Mouse (Mus musculus) hindbrain, embryonic 15.5 days (tissue): ENCODE measurements around the gene Slc9a6. TPM values are rescaled to one million over a fixed set of nuclear protein-coding genes. Genes with fewer than 3 reads are reported as not detected.

ENCODE experiments used
- ATAC-seq: fragments of 200-750 bp; cut with Nextera tagmentation; 2 replicates; pipeline ENCODE4 v1.8.0; 2017; ENCODE audit warnings: low read depth, moderate number of reproducible peaks, moderate TSS enrichment; ENCODE audit not compliant: low FRiP score
- H3K27ac ChIP-seq: fragments of 300-500 bp; sonication (generic); replicated peaks from 2 replicates; pipeline ENCODE4 v1.5.1; 2015; ENCODE audit warnings: mild to moderate bottlenecking, inconsistent platforms
- H3K27me3 ChIP-seq: fragments of 300-500 bp; sonication (generic); 2 replicates; pipeline ENCODE4 v1.6.1; 2015; ENCODE audit warnings: control low read depth, inconsistent platforms
- H3K36me3 ChIP-seq: fragments of 300-500 bp; sonication (generic); 2 replicates; pipeline ENCODE4 v1.6.1; 2015; ENCODE audit warnings: control low read depth, inconsistent platforms
- H3K4me1 ChIP-seq: fragments of 300-500 bp; sonication (generic); replicated peaks from 2 replicates; pipeline ENCODE4 v1.6.1; 2015; ENCODE audit warnings: control low read depth, inconsistent platforms
- H3K4me2 ChIP-seq: fragments of 300-500 bp; sonication (generic); 2 replicates; pipeline ENCODE4 v1.6.1; 2015; ENCODE audit warnings: moderate library complexity, mild to moderate bottlenecking, inconsistent platforms
- H3K4me3 ChIP-seq: fragments of 300-500 bp; sonication (generic); 2 replicates; pipeline ENCODE4 v1.5.1; 2015; ENCODE audit warnings: mild to moderate bottlenecking, inconsistent platforms
- H3K9ac ChIP-seq: fragments of 300-500 bp; sonication (generic); 2 replicates; pipeline ENCODE4 v1.6.1; 2015; ENCODE audit warnings: inconsistent platforms
- H3K9me3 ChIP-seq: fragments of 300-500 bp; sonication (generic); 2 replicates; pipeline ENCODE4 v1.6.1; 2016; ENCODE audit warnings: control low read depth, inconsistent platforms
- WGBS: fragments of 180-500 bp; shearing (Covaris S2); methylation state at CpG from one replicate; pipeline ENCODE4 v1.1.7; 2015; 5-methylcytosine and 5-hydroxymethylcytosine counted together
- polyA plus RNA-seq: library from polyadenylated mRNA; unstranded; fragments of >200 nt; fragmentation: Nextera tagmentation; extraction: Ambion mirVana; gene quantifications from 2 replicates; pipeline ENCODE4 v1.2.1, GENCODE M21; 2015

The Slc9a6 gene
- polyA plus RNA-seq, 1 experiment from 2014 or later: 67.9 TPM

DNA sequence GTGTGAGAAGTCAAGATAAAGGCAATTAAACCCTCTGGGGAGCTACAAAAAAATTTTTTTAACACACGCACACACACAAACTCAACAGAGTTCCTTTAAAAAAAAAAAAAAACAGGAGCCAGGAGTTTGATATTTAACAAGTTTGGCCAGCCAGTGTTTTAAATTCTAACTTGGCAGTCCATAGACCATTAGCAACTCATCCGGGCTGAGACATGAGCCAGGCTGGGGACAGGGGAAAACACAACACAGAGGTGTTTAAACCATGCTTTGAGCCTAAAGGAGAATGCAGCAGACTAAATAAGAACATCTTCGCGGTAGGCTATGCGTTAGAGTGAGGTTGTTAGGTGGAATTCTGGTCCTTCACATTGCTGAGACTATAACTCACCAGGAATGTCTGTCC is 58.5 kb downstream of the Slc9a6 start:
- H3K4me3 ChIP-seq: no peak overlapping the region
- H3K9ac ChIP-seq: no peak overlapping the region
- no peak overlapping the region for H3K4me2 ChIP-seq
- H3K36me3 ChIP-seq: no peaks in the 10 kb centered on the region
- no peaks in the 10 kb centered on the region for H3K4me1 ChIP-seq
- H3K27me3 ChIP-seq: no peaks in the 10 kb centered on the region
- ATAC-seq: no peak
- H3K27ac ChIP-seq: no peak overlapping the region
- WGBS: 88% methylated on average over 5 of the region's 5 CpGs
- no peaks in the 10 kb centered on the region for H3K9me3 ChIP-seq

GRCm38 (mm10) chrX:56668501-56668900 is 58.9 kb downstream of the Slc9a6 start:
- 90% methylated on average over 3 of the region's 3 CpGs for WGBS
- H3K27ac ChIP-seq: no peak overlapping the region
- ATAC-seq: no peak

DNA sequence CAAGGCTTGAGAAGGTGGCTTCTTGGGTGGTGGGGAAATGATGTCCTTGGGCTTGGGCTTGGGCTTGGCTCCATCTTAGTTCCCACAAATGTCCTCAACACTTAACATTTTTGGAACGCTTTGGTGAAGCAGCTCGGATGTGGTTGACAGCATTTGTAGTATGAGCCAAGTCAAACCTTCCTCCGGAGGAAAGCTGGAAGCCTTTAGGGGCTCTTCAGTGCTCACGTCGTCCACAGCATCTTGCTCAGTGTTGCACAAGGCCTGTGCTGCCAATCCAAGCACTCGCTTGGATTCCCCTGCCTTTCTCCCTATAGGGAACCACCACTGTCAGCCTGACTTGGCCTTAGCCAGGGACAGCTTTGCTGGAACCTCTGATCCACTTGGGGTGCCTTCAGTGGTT is 66.0 kb downstream of the Slc9a6 start:
- Histone ChIP-seq H3K4me3 (no peak overlapping the region), H3K4me2 (no peak overlapping the region), H3K9ac (no peak overlapping the region), H3K36me3 (no peaks in the 10 kb centered on the region), H3K9me3 (no peaks in the 10 kb centered on the region), H3K4me1 (no peaks in the 10 kb centered on the region), H3K27me3 (no peaks in the 10 kb centered on the region), H3K27ac (no peak overlapping the region)
- 82% methylated on average over 6 of the region's 6 CpGs for WGBS
- ATAC-seq: no peak

More at GRCm38 (mm10) chrX:56668501-56668900, 58.9 kb downstream of the Slc9a6 start:
- Histone ChIP-seq H3K4me2 (no peak overlapping the region), H3K4me1 (no peaks in the 10 kb centered on the region), H3K36me3 (no peaks in the 10 kb centered on the region), H3K4me3 (no peak overlapping the region), H3K9ac (no peak overlapping the region), H3K27me3 (no peaks in the 10 kb centered on the region), H3K9me3 (no peaks in the 10 kb centered on the region)

- Histone ChIP-seq H3K4me3 (no peak overlapping the region), H3K27ac (no peak overlapping the region), H3K27me3 (no peaks in the 10 kb centered on the region), H3K9ac (no peak overlapping the region), H3K36me3 (no peaks in the 10 kb centered on the region), H3K9me3 (no peaks in the 10 kb centered on the region), H3K4me1 (no peaks in the 10 kb centered on the region), H3K4me2 (no peak overlapping the region)
- 79% methylated on average over 6 of the region's 6 CpGs for WGBS
- no peak for ATAC-seq
Observed at GRCm38 (mm10) chrX:56677736-56678135, 68.2 kb downstream of the Slc9a6 start.

DNA sequence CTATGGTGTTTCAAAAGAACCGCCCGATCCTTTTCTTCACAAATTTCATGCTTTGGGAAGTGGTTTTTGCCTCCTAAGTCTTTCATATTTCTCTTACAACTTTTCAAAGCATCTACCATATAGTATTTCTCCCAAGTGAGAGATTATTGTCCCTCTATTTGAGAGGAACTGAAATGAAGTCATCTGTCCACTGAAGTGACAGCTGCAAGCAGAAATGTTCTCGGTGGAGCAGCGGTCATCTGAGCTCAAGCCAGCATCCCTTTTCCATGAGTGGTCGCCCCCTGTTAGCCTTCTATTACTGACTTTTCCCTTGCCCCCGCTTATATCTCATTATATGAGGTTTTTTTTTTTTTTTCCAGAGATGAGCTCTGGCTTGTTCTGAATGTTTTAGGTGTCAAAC is 69.5 kb downstream of the Slc9a6 start:
- ATAC-seq: no peak
- 76% methylated on average over 6 of the region's 6 CpGs for WGBS

DNA sequence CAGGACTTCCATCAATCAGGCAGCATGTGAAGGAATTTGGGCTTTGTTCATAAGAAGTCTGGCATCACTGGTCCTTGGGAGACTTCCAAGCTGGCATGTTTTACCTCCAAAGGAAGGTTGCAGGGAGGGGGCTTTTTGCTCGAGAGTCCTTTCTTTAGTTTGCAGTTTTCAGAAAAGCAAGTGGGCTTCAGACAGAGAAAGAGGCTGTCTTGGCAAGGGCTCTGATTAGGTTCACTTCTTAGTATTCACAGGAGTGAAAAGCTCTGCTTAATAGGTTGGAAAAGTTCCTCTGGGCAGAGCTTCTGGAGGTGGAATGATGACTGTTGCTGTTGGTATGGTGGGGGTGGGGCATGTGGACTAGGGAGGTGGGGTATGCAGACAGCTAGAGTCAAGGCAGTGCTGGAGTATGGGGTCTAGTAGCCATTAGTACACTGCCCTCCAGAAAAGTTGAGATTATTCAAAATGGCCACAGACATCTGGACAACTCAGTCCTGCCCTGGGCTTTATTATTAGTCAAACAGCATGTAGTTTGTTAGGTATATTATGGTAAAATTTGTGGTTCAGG is 72.7 kb downstream of the Slc9a6 start:
- peak; percentile 54; the same call in 1 of the 2 replicates for ATAC-seq
- no peak overlapping the region for H3K4me2 ChIP-seq
- H3K9ac ChIP-seq: no peak overlapping the region
- H3K9me3 ChIP-seq: no peaks in the 10 kb centered on the region
- 33% methylated on average over 1 of the region's 1 CpGs for WGBS
- H3K27me3 ChIP-seq: no peaks in the 10 kb centered on the region
- H3K4me3 ChIP-seq: no peak overlapping the region
- no peaks in the 10 kb centered on the region for H3K4me1 ChIP-seq
- H3K36me3 ChIP-seq: no peaks in the 10 kb centered on the region
- H3K27ac ChIP-seq: no peak overlapping the region

More for the DNA sequence above, 69.5 kb downstream of the Slc9a6 start:
- no peaks in the 10 kb centered on the region for H3K36me3 ChIP-seq
- no peaks in the 10 kb centered on the region for H3K9me3 ChIP-seq
- H3K27me3 ChIP-seq: no peaks in the 10 kb centered on the region
- no peak overlapping the region for H3K4me3 ChIP-seq
- no peak overlapping the region for H3K9ac ChIP-seq
- H3K4me2 ChIP-seq: no peak overlapping the region
- H3K4me1 ChIP-seq: no peaks in the 10 kb centered on the region
- H3K27ac ChIP-seq: no peak overlapping the region

DNA sequence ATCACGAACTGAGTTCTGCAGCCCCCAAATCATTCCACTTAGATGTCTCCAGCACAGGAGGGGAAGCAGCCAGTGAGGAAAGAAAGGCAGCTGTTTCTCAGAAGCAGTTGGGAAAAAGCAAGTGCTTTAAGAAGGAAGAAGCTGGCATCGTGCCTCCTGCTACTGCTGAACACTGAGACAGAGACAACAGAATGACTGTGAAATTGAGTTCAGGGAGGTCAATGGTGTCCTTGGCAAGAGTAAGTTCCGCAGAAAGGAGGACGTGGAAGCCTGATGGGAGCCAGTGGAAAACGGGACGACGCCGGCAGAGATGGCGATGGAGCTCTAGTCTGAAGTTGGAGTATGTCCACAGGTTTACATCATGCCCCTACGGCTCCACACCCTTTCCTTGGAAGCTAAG is 74.0 kb downstream of the Slc9a6 start:
- Histone ChIP-seq H3K9me3 (no peaks in the 10 kb centered on the region), H3K27me3 (no peaks in the 10 kb centered on the region), H3K27ac (no peak overlapping the region), H3K4me1 (no peaks in the 10 kb centered on the region), H3K4me3 (no peak overlapping the region), H3K9ac (no peak overlapping the region), H3K36me3 (no peaks in the 10 kb centered on the region), H3K4me2 (no peak overlapping the region)
- no peak for ATAC-seq
- WGBS: 72% methylated on average over 10 of the region's 10 CpGs

- WGBS: 93% methylated on average over 6 of the region's 6 CpGs
- no peak overlapping the region for H3K4me2 ChIP-seq
- no peaks in the 10 kb centered on the region for H3K9me3 ChIP-seq
Observed at GRCm38 (mm10) chrX:56692554-56692953, 83.0 kb downstream of the Slc9a6 start.

DNA sequence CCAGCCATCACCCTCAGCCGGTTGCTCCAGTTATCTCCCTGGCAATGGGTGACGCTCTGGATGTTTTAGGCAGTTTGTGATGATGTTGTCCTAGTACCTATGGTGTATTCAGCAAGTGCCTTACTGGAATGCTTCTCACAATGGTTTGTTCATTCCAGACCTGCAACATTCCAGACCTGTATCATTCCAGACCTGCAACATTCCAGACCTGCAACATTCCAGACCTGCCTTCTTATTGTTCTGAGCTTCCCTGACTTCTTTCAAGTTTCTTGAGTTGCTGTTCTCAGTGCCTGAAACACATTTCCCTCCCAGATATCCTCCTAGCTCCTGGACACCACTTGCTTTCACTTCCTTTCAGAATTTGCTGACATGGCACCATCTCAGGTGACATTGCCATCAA is 85.0 kb downstream of the Slc9a6 start:
- WGBS: 94% methylated on average over 2 of the region's 2 CpGs
- Histone ChIP-seq H3K27me3 (no peaks in the 10 kb centered on the region), H3K27ac (no peak overlapping the region), H3K36me3 (no peaks in the 10 kb centered on the region), H3K9me3 (no peaks in the 10 kb centered on the region), H3K4me1 (no peaks in the 10 kb centered on the region), H3K9ac (no peak overlapping the region), H3K4me2 (no peak overlapping the region), H3K4me3 (no peak overlapping the region)
- no peak for ATAC-seq

More at GRCm38 (mm10) chrX:56692554-56692953, 83.0 kb downstream of the Slc9a6 start:
- no peak overlapping the region for H3K27ac ChIP-seq
- no peaks in the 10 kb centered on the region for H3K36me3 ChIP-seq
- no peak for ATAC-seq
- H3K9ac ChIP-seq: no peak overlapping the region
- H3K4me1 ChIP-seq: no peaks in the 10 kb centered on the region
- H3K27me3 ChIP-seq: no peaks in the 10 kb centered on the region
- H3K4me3 ChIP-seq: no peak overlapping the region

DNA sequence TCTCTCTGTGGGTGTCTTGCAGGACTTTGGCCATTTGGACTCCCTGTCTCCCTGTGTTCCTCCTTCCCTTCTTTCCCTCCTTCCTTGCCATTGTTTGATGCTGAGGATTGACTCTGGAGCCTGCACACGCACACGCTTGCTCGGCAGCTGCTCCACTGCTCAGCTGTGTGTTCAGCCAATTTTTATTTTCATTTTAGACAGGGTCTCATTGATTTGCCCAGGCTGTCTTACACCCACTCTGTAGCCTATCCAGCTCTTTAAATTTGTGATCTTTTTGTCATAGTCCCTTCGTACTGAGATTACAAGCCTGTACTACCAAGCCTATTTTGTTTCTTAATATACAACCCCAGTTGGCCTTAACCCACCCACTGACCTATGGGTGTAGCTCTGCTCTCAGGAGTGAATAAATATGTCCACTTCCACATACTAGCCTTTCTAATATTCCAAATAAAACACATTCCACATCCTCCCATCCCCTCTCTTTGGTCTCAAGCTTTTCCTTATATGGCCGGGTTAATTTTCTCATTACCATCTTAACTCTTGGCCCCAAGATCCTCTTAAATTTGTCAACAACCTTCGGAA is 87.7 kb downstream of the Slc9a6 start:
- no peaks in the 10 kb centered on the region for H3K27me3 ChIP-seq
- H3K27ac ChIP-seq: no peak overlapping the region
- H3K4me1 ChIP-seq: no peaks in the 10 kb centered on the region
- no peaks in the 10 kb centered on the region for H3K9me3 ChIP-seq
- H3K4me3 ChIP-seq: no peak overlapping the region
- H3K4me2 ChIP-seq: no peak overlapping the region
- H3K36me3 ChIP-seq: no peaks in the 10 kb centered on the region
- 78% methylated on average over 6 of the region's 6 CpGs for WGBS
- no peak overlapping the region for H3K9ac ChIP-seq
- no peak for ATAC-seq

- Histone ChIP-seq H3K4me3 (no peak overlapping the region), H3K27ac (no peak overlapping the region), H3K4me2 (no peak overlapping the region), H3K36me3 (no peaks in the 10 kb centered on the region), H3K9ac (no peak overlapping the region), H3K9me3 (no peaks in the 10 kb centered on the region), H3K4me1 (no peaks in the 10 kb centered on the region), H3K27me3 (no peaks in the 10 kb centered on the region)
- ATAC-seq: no peak
- 89% methylated on average over 4 of the region's 4 CpGs for WGBS
Observed at GRCm38 (mm10) chrX:56697886-56698285, 88.3 kb downstream of the Slc9a6 start.

- no peaks in the 10 kb centered on the region for H3K36me3 ChIP-seq
- H3K27ac ChIP-seq: no peak overlapping the region
- no peak for ATAC-seq
- no peak overlapping the region for H3K4me2 ChIP-seq
- H3K4me1 ChIP-seq: no peaks in the 10 kb centered on the region
- H3K27me3 ChIP-seq: no peaks in the 10 kb centered on the region
- no peak overlapping the region for H3K9ac ChIP-seq
- no peak overlapping the region for H3K4me3 ChIP-seq
- no peaks in the 10 kb centered on the region for H3K9me3 ChIP-seq
- WGBS: 82% methylated on average over 3 of the region's 3 CpGs
Observed at GRCm38 (mm10) chrX:56701261-56701660, 91.7 kb downstream of the Slc9a6 start.
